Comparison of ENCODE assay signal across 10 mouse cellular contexts in genomic region chr5:151127298-151127717, GRCm38 (mm10).
DNase-seq lines count a peak whose midpoint lies in the region; ATAC-seq and TF ChIP-seq lines count a peak whose summit lies in the region.
"Had no signal": no experiment of that assay in that cellular context is flagged by ENCODE, and none has a peak within 500 bp of the region (broad histone marks: within the 10 kb centered on the region; RNA-seq: fewer than 3 reads in every experiment).

No protein-coding gene starts in this region.

- H3K4me3 ChIP-seq in kidney, embryonic 15.5 days (replicated peaks): peak overlapping the region; percentile 11
- H3K4me3 ChIP-seq in embryonic facial prominence, embryonic 12.5 days: 0 out of 2 replicates have a peak overlapping the region, but pooled peaks have one; percentile 3
- no peak overlapping the region for H3K4me3 ChIP-seq in heart, postnatal 0 days (ENCODE audit: low read depth, low read length)
- H3K4me3 ChIP-seq: midbrain, embryonic 13.5 days had no signal

- no peaks in the 10 kb centered on the region for H3K9me3 ChIP-seq in kidney, embryonic 15.5 days (replicated peaks)
- no peaks in the 10 kb centered on the region for H3K9me3 ChIP-seq in embryonic facial prominence, embryonic 12.5 days
- H3K9me3 ChIP-seq in heart, postnatal 0 days (replicated peaks; ENCODE audit: control insufficient read depth, low read length): no peaks in the 10 kb centered on the region
- H3K9me3 ChIP-seq: midbrain, embryonic 13.5 days had no signal

- peak overlapping the region; percentile 45 for H3K4me2 ChIP-seq in kidney, embryonic 15.5 days
- peak overlapping the region; percentile 15; the same call in 1 of the 2 replicates for H3K4me2 ChIP-seq in embryonic facial prominence, embryonic 12.5 days (replicated peaks)
- peak overlapping the region; percentile 25; the same call in 1 of the 2 replicates for H3K4me2 ChIP-seq in heart, postnatal 0 days (ENCODE audit: low read depth, low read length)
- H3K4me2 ChIP-seq: midbrain, embryonic 13.5 days had no signal

- ATAC-seq in kidney, embryonic 15.5 days (replicated peaks; ENCODE audit: low FRiP score): no peak
- no peak for ATAC-seq in embryonic facial prominence, embryonic 12.5 days (ENCODE audit: insufficient number of reproducible peaks, insufficient read depth, low FRiP score, low TSS enrichment)
- ATAC-seq in heart, postnatal 0 days (ENCODE audit: insufficient read depth, low read depth): no peak
- ATAC-seq: forebrain, embryonic 16.5 days; midbrain, embryonic 13.5 days had no signal

- 47% methylated on average over 6 of the region's 6 CpGs for WGBS in kidney, embryonic 15.5 days
- 39% methylated on average over 6 of the region's 6 CpGs for WGBS in embryonic facial prominence, embryonic 12.5 days
- WGBS in heart, postnatal 0 days: 40% methylated on average over 6 of the region's 6 CpGs

- peak overlapping the region; percentile 45; the same call in 1 of the 2 replicates for H3K27ac ChIP-seq in kidney, embryonic 15.5 days
- H3K27ac ChIP-seq in embryonic facial prominence, embryonic 12.5 days: peak overlapping the region; percentile 46; the same call in 1 of the 2 replicates
- no peak overlapping the region for H3K27ac ChIP-seq in heart, postnatal 0 days (ENCODE audit: low read depth)
- H3K27ac ChIP-seq: midbrain, embryonic 13.5 days had no signal

- peaks cover 15% of the 10 kb centered on the region for H3K4me1 ChIP-seq in kidney, embryonic 15.5 days
- H3K4me1 ChIP-seq in embryonic facial prominence, embryonic 12.5 days: peaks cover 11% of the 10 kb centered on the region; the same call in 1 of the 2 replicates
- peaks cover 7% of the 10 kb centered on the region for H3K4me1 ChIP-seq in heart, postnatal 0 days (ENCODE audit: control insufficient read depth, insufficient read depth)
- H3K4me1 ChIP-seq: midbrain, embryonic 13.5 days had no signal

- no peak for TF ChIP-seq EP300 in heart, postnatal 0 days (IDR thresholded peaks at IDR 0.05; ENCODE audit: low read depth)

- H3K36me3 ChIP-seq in kidney, embryonic 15.5 days: no peaks in the 10 kb centered on the region
- H3K36me3 ChIP-seq in embryonic facial prominence, embryonic 12.5 days: no peaks in the 10 kb centered on the region
- no peaks in the 10 kb centered on the region for H3K36me3 ChIP-seq in heart, postnatal 0 days (replicated peaks; ENCODE audit: control insufficient read depth, insufficient read depth, low read length)
- H3K36me3 ChIP-seq: midbrain, embryonic 13.5 days had no signal

- TF ChIP-seq CTCF in heart, postnatal 0 days (IDR thresholded peaks at IDR 0.05; ENCODE audit: low read depth): no peak

- H3K27me3 ChIP-seq in kidney, embryonic 15.5 days: no peaks in the 10 kb centered on the region
- H3K27me3 ChIP-seq in embryonic facial prominence, embryonic 12.5 days: no peaks in the 10 kb centered on the region
- no peaks in the 10 kb centered on the region for H3K27me3 ChIP-seq in heart, postnatal 0 days (ENCODE audit: control insufficient read depth, insufficient read depth, low read length)
- H3K27me3 ChIP-seq: midbrain, embryonic 13.5 days had no signal

- no peak for DNase-seq in kidney, adult 9 months
- no peak for DNase-seq in heart, postnatal 0 days (ENCODE audit: low spot score)
- DNase-seq in lung, postnatal 25 days (ENCODE audit: low spot score): peak; percentile 45
- DNase-seq in thymus, postnatal 0 days (ENCODE audit: low spot score): no peak
- DNase-seq in MN1 (ENCODE audit: low spot score): no peak
- DNase-seq: layer of hippocampus, adult 9-11 months had no signal

- H3K9ac ChIP-seq in kidney, embryonic 15.5 days: no peak overlapping the region
- no peak overlapping the region for H3K9ac ChIP-seq in embryonic facial prominence, embryonic 12.5 days
- H3K9ac ChIP-seq in heart, postnatal 0 days (replicated peaks; ENCODE audit: low read depth, low read length): no peak overlapping the region
- H3K9ac ChIP-seq: midbrain, embryonic 13.5 days had no signal
